Mouse (Mus musculus) ES-Bruce4 (cell line): ENCODE measurements around the gene Poc1b.

Experiments
- CTCF ChIP-seq: IDR thresholded peaks from one replicate; pipeline ENCODE4 v1.8.1; 2011; ENCODE audit warnings: low read depth, low read length
- EP300 ChIP-seq: IDR thresholded peaks from 2 replicates; pipeline ENCODE4 v1.6.1; 2011; ENCODE audit warnings: low read depth, low read length; ENCODE audit not compliant: insufficient read depth
- POLR2A ChIP-seq: IDR thresholded peaks from one replicate; pipeline ENCODE4 v1.8.1; 2011; ENCODE audit warnings: low read length; ENCODE audit not compliant: insufficient read depth

DNA sequence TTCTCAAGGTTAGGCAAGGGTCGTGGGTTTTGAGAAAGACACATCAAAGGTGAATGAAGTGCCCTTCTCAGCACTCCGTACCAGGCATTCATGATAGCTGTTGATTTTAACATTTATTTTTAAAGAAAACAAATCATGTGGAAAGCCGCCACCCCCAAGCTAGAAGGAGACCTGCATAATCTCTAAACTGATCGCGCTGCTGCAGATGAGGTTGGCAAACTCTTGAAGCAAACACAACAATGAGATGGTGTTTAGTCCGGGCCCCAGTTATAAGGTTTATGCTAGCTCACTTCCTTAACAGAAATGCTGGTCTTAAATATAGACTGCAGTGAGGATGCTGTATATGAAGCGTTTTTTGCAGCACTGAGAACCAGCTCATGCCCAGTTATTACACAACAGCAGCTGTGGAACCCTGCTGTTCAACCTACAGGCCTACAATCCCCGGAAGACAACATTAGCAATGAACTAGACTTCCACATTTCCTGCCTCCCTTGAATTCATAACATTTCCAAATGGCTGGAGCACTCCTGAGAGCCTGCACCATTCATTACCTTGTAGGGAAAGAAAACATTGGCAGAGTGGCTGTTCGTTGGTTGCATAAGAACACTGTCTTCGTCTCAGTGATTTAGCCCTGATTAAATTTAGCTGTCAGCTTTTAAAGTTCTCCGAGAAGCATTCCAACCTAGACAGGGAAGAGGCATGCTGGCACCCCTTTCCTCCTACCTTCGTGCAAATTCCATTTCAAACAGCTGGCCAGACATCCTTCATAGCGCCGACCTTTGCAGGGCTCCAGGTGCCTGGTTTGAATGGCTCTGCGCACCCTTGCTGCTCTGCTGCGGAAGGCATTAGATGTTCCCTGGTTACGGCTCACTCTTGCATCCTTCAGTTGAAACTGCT is 121.4 kb downstream of the Poc1b start:
- TF ChIP-seq EP300: no peak
- no peak for TF ChIP-seq POLR2A
- no peak for TF ChIP-seq CTCF
